Mouse (Mus musculus): ENCODE results near the gene Aox2. TPM values are rescaled to one million over a fixed set of nuclear protein-coding genes. Genes with fewer than 3 reads are reported as not detected.

The Aox2 gene
- total and polyA plus RNA-seq, 3 experiments, result not detected

DNA sequence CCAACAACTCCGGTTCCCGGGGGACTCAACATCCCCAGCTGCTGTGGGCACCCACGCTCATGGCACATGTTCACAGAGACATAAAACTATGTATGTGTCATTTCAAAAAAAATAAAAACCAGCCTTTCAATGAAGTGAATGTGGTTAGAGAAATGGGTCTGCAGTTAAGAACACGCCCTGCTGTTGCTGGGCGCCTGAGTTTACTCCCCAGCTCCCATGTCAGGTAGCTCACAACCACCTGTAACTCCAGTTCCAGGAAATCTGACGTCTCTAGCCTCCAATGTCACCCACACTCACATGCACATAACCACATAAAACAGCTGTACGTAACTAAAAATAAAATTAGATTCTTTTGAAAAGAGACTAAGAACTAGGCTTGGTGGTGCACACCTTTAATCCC lies 22.9 kb downstream of the Aox2 start:
- Histone ChIP-seq H3K4me1 (ENCODE audit: control insufficient read depth in 1 of 2, insufficient read depth in 2 of 2) (peaks cover 0 to 22% of the 10 kb centered on the region in 2 experiments; a peak in 2 of 4 replicates), H3K4me3 (replicated peaks in 1 of 3; ENCODE audit: low read depth in 2 of 3, low read length in 2 of 3, poor library complexity in 1 of 3) (no peak overlapping the region), H3K27me3 (replicated peaks) (no peaks in the 10 kb centered on the region), H3K9me3 (replicated peaks; ENCODE audit: low read length) (no peaks in the 10 kb centered on the region), H3K9ac (ENCODE audit: insufficient read depth, low read depth) (no peak overlapping the region), H3K27ac (ENCODE audit: insufficient read depth, low read depth) (no peak overlapping the region), H3K36me3 (replicated peaks in 1 of 2; ENCODE audit: control insufficient read depth in 1 of 2, insufficient read depth in 1 of 2, low read length in 1 of 2) (no peaks in the 10 kb centered on the region), H3K79me2 (replicated peaks; ENCODE audit: control insufficient read depth, extremely low read depth, insufficient read depth, poor library complexity, severe bottlenecking) (no peaks in the 10 kb centered on the region), H3K4me2 (ENCODE audit: insufficient read depth, low read depth, poor library complexity, severe bottlenecking) (no peak overlapping the region)
- dilution Hi-C loops (cut with MboI; ENCODE audit: extremely low pct_ligation_motif_present, extremely low pct_unique_long_range_greater_than_20kb, low sequenced_read_pairs), result no loop called here
- in situ Hi-C loops (cut with MboI; ENCODE audit: low pct_ligation_motif_present, low pct_unique_long_range_greater_than_20kb, low sequenced_read_pairs), result no loop called here
- TF ChIP-seq E2F4 (IDR thresholded peaks at IDR 0.05; ENCODE audit: insufficient replicate concordance, low read depth, low read length) (no peak), TBP (conservative IDR thresholded peaks at IDR 0.05; ENCODE audit: low read depth, low read length) (no peak), SMC3 (IDR thresholded peaks at IDR 0.05; ENCODE audit: low read depth, low read length) (no peak), ZC3H11A (IDR thresholded peaks at IDR 0.05; ENCODE audit: low read depth, low read length) (no peak), HCFC1 (IDR thresholded peaks at IDR 0.05; ENCODE audit: low read depth, low read length) (no peak), MEF2A (IDR thresholded peaks at IDR 0.05; ENCODE audit: borderline replicate concordance, low read depth, low read length) (no peak), GABPA (IDR thresholded peaks at IDR 0.05; ENCODE audit: insufficient replicate concordance, low read depth, low read length) (no peak), NRF1 (IDR thresholded peaks at IDR 0.05; ENCODE audit: low read depth, low read length) (no peak), KAT2A (IDR thresholded peaks at IDR 0.05; ENCODE audit: insufficient replicate concordance, low read length) (no peak), ZMIZ1 (IDR thresholded peaks at IDR 0.05; ENCODE audit: low read depth, low read length) (no peak), USF2 (conservative IDR thresholded peaks at IDR 0.05; ENCODE audit: low read depth, low read length) (no peak), EP300 (IDR thresholded peaks at IDR 0.05; ENCODE audit: low read length) (no peak)
- DNase-seq (ENCODE audit: extremely low read depth), result no peak

- Histone ChIP-seq H3K4me1 (ENCODE audit: control insufficient read depth in 1 of 2, insufficient read depth in 2 of 2) (peaks cover 0 to 20% of the 10 kb centered on the region in 2 experiments; a peak in 2 of 4 replicates), H3K4me3 (replicated peaks in 1 of 3; ENCODE audit: low read depth in 2 of 3, low read length in 2 of 3, poor library complexity in 1 of 3) (no peak overlapping the region), H3K36me3 (replicated peaks in 1 of 2; ENCODE audit: control insufficient read depth in 1 of 2, insufficient read depth in 1 of 2, low read length in 1 of 2) (no peaks in the 10 kb centered on the region), H3K79me2 (replicated peaks; ENCODE audit: control insufficient read depth, extremely low read depth, insufficient read depth, poor library complexity, severe bottlenecking) (no peaks in the 10 kb centered on the region), H3K27me3 (replicated peaks) (no peaks in the 10 kb centered on the region), H3K9ac (ENCODE audit: insufficient read depth, low read depth) (no peak overlapping the region), H3K9me3 (replicated peaks; ENCODE audit: low read length) (no peaks in the 10 kb centered on the region), H3K27ac (ENCODE audit: insufficient read depth, low read depth) (no peak overlapping the region), H3K4me2 (ENCODE audit: insufficient read depth, low read depth, poor library complexity, severe bottlenecking) (no peak overlapping the region)
- dilution Hi-C loops (cut with MboI; ENCODE audit: extremely low pct_ligation_motif_present, extremely low pct_unique_long_range_greater_than_20kb, low sequenced_read_pairs) (no loop called here), in situ Hi-C loops (cut with MboI; ENCODE audit: low pct_ligation_motif_present, low pct_unique_long_range_greater_than_20kb, low sequenced_read_pairs) (no loop called here)
- no peak for TF ChIP-seq USF2 (conservative IDR thresholded peaks at IDR 0.05; ENCODE audit: low read depth, low read length)
- TF ChIP-seq MAX (IDR thresholded peaks at IDR 0.05; ENCODE audit: low read length), result no peak
- TF ChIP-seq USF1 (IDR thresholded peaks at IDR 0.05; ENCODE audit: low read depth, low read length), result no peak
- no peak for TF ChIP-seq HCFC1 (IDR thresholded peaks at IDR 0.05; ENCODE audit: low read depth, low read length)
- no peak for TF ChIP-seq E2F4 (IDR thresholded peaks at IDR 0.05; ENCODE audit: insufficient replicate concordance, low read depth, low read length)
- no peak for TF ChIP-seq MYC (IDR thresholded peaks at IDR 0.05; ENCODE audit: low read depth, low read length)
- TF ChIP-seq CHD2 (IDR thresholded peaks at IDR 0.05; ENCODE audit: low read length), result no peak
- no peak for DNase-seq (ENCODE audit: extremely low read depth)
Observed at GRCm38 (mm10) chr1:58302015-58302414, 23.9 kb downstream of the Aox2 start.
